Mouse (Mus musculus): ENCODE data around the gene Retreg1. TPM values are rescaled to one million over a fixed set of nuclear protein-coding genes. Genes with fewer than 3 reads are reported as not detected.

The Retreg1 gene
- total and polyA plus RNA-seq, 2 experiments from 2014 or later: 19.1 to 38.1 TPM

DNA sequence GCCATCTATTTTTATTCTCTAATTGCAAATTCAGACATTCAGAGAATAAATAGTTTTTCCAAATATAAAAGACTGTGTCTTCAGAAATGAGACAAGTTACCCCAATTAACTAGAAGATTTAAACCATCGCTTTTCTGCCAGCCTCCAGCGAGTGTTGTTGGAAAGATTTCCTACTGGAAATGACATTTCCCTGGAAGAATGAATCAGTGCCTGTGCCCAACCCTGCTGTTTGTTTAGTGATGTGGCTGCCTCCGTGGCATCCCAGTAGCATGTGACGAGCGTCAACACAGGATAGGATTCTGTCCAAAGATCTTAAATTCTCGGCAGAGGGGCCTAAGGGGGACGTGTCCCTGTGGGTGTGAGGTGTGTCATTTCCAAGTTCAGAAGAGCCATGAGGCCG, 40.8 kb upstream of the Retreg1 start:
- ATAC-seq (peak; percentile 84), DNase-seq (peak; percentile 79)
- H3K9ac ChIP-seq: no peak overlapping the region
- no peaks in the 10 kb centered on the region for H3K9me3 ChIP-seq (ENCODE audit: low read length)
- 42% methylated on average over 8 of the region's 8 CpGs for WGBS
- no peaks in the 10 kb centered on the region for H3K27me3 ChIP-seq (ENCODE audit: insufficient read depth, low read length)
- no peak for TF ChIP-seq CTCF (IDR thresholded peaks at IDR 0.05; ENCODE audit: low read depth)
- H3K36me3 ChIP-seq (ENCODE audit: insufficient read depth): peaks cover 34% of the 10 kb centered on the region
- H3K4me3 ChIP-seq (ENCODE audit: low read depth, low read length): no peak overlapping the region
- no peak overlapping the region for H3K4me2 ChIP-seq (ENCODE audit: low read depth)
- 0 out of 2 replicates have a peak, but pooled peaks cover 4% of the 10 kb centered on the region for H3K4me1 ChIP-seq (ENCODE audit: insufficient read depth)
- peak overlapping the region; percentile 67 for H3K27ac ChIP-seq (ENCODE audit: low read depth, low read length)

DNA sequence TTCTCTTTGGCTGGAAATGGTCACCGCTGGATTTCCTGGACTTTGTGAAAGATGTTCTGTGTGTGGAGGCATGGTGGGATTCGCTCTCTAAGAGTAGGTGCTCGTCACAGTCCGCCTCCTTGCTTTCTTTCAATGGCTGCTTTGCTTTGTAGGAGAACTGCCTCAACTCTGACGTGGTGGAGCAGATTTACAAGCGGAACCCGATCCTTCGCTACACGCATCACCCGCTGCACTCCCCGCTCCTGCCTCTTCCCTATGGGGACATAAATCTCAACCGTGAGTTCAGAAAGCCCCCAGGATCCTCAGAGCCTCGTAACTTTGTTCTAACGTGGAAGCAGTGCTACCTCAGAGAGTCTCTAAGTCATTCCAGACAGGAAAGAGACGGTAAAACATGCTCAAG, 39.9 kb upstream of the Retreg1 start:
- H3K9me3 ChIP-seq (ENCODE audit: low read length): no peaks in the 10 kb centered on the region
- 0 out of 2 replicates have a peak, but pooled peaks cover 4% of the 10 kb centered on the region for H3K4me1 ChIP-seq (ENCODE audit: insufficient read depth)
- H3K36me3 ChIP-seq (ENCODE audit: insufficient read depth): peaks cover 37% of the 10 kb centered on the region
- DNase-seq (no peak), ATAC-seq (no peak)
- H3K9ac ChIP-seq: no peak overlapping the region
- no peak for TF ChIP-seq CTCF (IDR thresholded peaks at IDR 0.05; ENCODE audit: low read depth)
- no peak overlapping the region for H3K27ac ChIP-seq (ENCODE audit: low read depth, low read length)
- H3K4me2 ChIP-seq (ENCODE audit: low read depth): no peak overlapping the region
- H3K27me3 ChIP-seq (ENCODE audit: insufficient read depth, low read length): no peaks in the 10 kb centered on the region
- H3K4me3 ChIP-seq (ENCODE audit: low read depth, low read length): no peak overlapping the region
- WGBS: 91% methylated on average over 15 of the region's 15 CpGs

DNA sequence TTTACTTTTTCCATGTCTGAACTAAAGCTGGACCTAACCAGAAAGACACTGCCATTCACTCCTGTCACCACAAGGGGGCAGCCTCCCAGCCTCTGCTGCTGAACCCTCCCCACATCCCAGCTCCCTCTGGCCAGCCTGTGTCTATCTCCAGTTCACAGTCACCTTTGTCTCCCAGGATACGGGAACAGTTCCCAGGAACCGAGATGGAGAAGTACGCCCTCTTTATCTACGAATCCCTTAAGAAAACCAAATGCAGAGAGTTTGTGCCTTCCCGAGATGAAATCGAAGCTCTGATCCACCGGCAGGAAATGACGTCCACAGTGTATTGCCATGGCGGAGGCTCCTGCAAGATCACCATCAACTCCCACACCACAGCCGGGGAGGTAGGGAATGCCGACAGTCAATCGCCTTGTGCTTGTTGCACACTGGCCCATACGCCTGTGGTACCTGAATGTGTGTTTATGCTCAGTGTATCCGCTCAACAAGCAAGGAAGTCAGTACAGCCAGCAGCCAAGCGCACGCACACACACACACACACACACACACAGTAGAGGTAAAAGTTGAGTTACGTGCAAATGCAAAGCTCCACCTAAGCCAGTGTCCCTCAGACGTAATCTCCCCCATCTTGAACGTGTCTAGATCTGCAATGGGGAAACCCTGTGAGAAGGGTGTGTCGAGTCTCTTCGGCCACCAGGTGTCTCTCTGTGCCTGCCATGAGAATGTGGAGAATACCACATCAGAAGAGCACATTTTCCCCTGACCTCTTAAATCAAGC, 37.5 kb upstream of the Retreg1 start:
- Histone ChIP-seq H3K27ac (ENCODE audit: low read depth, low read length) (no peak overlapping the region), H3K9ac (no peak overlapping the region), H3K4me1 (ENCODE audit: insufficient read depth) (0 out of 2 replicates have a peak, but pooled peaks cover 4% of the 10 kb centered on the region), H3K4me3 (ENCODE audit: low read depth, low read length) (no peak overlapping the region), H3K4me2 (ENCODE audit: low read depth) (no peak overlapping the region), H3K27me3 (ENCODE audit: insufficient read depth, low read length) (no peaks in the 10 kb centered on the region), H3K9me3 (ENCODE audit: low read length) (no peaks in the 10 kb centered on the region), H3K36me3 (ENCODE audit: insufficient read depth) (peaks cover 28% of the 10 kb centered on the region)
- DNase-seq: peak; percentile 60
- WGBS: 80% methylated on average over 21 of the region's 21 CpGs
- peak; percentile 83 for TF ChIP-seq CTCF (IDR thresholded peaks at IDR 0.05; ENCODE audit: low read depth)
- peak; percentile 46 for ATAC-seq

DNA sequence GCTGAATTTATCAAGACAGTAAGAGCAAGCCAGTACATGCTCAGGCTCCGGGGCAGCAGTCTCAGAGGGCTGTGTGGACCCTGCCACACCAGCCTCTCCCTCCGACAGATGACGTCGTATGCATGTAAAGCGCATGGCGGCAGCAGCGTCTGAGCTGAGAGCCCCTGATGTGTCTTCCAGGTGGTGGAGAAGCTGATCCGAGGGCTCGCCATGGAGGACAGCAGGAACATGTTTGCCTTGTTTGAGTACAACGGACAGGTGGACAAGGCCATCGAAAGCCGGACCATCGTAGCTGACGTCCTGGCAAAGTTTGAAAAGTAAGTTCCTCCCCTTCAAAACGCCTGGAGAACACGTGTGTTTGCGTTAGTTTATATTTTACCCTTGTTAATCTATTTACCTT, 36.6 kb upstream of the Retreg1 start:
- no peak for ATAC-seq
- H3K9ac ChIP-seq: no peak overlapping the region
- no peak overlapping the region for H3K4me2 ChIP-seq (ENCODE audit: low read depth)
- 0 out of 2 replicates have a peak, but pooled peaks cover 2% of the 10 kb centered on the region for H3K4me1 ChIP-seq (ENCODE audit: insufficient read depth)
- H3K27me3 ChIP-seq (ENCODE audit: insufficient read depth, low read length): no peaks in the 10 kb centered on the region
- no peak overlapping the region for H3K4me3 ChIP-seq (ENCODE audit: low read depth, low read length)
- H3K9me3 ChIP-seq (ENCODE audit: low read length): no peaks in the 10 kb centered on the region
- WGBS: 94% methylated on average over 17 of the region's 17 CpGs
- peaks cover 33% of the 10 kb centered on the region for H3K36me3 ChIP-seq (ENCODE audit: insufficient read depth)
- no peak for DNase-seq
- no peak overlapping the region for H3K27ac ChIP-seq (ENCODE audit: low read depth, low read length)
- TF ChIP-seq CTCF (IDR thresholded peaks at IDR 0.05; ENCODE audit: low read depth): no peak

DNA sequence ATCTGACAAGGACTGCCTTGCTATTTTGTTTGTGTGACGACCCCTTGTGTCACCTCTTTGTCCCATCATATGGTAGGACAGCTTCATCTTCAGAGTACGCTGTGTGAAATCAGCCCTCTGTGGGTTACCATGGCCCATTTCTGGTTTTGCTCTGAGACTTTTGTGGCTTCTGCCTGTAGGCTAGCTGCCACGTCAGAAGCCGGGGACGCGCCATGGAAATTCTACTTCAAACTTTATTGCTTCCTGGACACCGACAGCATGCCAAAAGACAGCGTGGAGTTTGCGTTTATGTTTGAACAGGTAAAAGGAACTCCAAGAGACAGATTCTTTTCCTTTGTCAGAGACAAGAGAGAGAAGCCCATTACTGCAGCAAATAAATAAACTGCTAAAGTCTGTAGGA, 36.1 kb upstream of the Retreg1 start:
- Histone ChIP-seq H3K9me3 (ENCODE audit: low read length) (no peaks in the 10 kb centered on the region), H3K4me2 (ENCODE audit: low read depth) (no peak overlapping the region), H3K9ac (no peak overlapping the region), H3K27ac (ENCODE audit: low read depth, low read length) (no peak overlapping the region), H3K27me3 (ENCODE audit: insufficient read depth, low read length) (no peaks in the 10 kb centered on the region), H3K4me3 (ENCODE audit: low read depth, low read length) (no peak overlapping the region), H3K4me1 (ENCODE audit: insufficient read depth) (no peaks in the 10 kb centered on the region), H3K36me3 (ENCODE audit: insufficient read depth) (peaks cover 33% of the 10 kb centered on the region)
- ATAC-seq (no peak), DNase-seq (no peak)
- no peak for TF ChIP-seq CTCF (IDR thresholded peaks at IDR 0.05; ENCODE audit: low read depth)
- 95% methylated on average over 9 of the region's 9 CpGs for WGBS

DNA sequence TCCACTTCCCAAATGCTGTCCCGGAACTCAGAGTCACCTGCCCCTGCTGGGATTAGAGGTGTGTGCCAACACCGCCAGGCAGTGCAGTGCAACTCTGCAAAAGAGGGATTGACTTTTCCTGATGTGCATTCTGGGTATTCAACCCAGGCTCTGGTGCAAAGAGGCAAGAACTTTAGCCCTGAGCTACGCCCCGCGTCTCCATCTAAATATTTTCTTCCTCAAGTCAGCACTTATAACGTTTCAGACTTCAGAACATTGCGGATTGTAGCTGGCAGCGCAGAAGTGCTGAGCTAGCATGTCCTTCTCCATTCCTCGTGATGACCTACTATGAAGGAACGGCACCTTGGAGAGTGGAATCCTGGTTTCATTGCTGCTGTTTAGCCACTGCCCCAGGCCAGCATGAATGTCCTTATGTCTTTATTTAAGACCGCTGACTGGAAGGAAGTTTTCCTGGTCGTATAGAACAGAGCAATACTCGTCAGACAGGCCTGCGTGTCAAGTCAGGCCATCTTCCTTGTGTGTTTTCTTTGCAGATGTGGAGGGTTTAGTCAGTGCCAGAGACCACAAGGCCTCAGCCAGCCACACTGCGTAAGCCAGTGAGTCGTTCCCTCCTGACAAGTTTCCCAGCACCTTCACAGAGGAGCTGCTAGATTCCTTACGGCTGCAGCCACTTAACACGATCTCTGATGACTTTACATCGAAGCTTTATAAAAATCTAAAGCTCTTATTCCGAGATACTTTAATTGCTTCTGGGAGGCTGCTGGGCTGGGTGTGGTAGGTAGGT, 34.1 kb upstream of the Retreg1 start:
- ATAC-seq: no peak
- no peak for DNase-seq
- Histone ChIP-seq H3K4me3 (ENCODE audit: low read depth, low read length) (no peak overlapping the region), H3K9me3 (ENCODE audit: low read length) (no peaks in the 10 kb centered on the region), H3K27ac (ENCODE audit: low read depth, low read length) (no peak overlapping the region), H3K9ac (no peak overlapping the region), H3K4me1 (ENCODE audit: insufficient read depth) (no peaks in the 10 kb centered on the region), H3K4me2 (ENCODE audit: low read depth) (no peak overlapping the region), H3K36me3 (ENCODE audit: insufficient read depth) (peaks cover 28% of the 10 kb centered on the region), H3K27me3 (ENCODE audit: insufficient read depth, low read length) (no peaks in the 10 kb centered on the region)
- TF ChIP-seq CTCF (IDR thresholded peaks at IDR 0.05; ENCODE audit: low read depth): no peak
- WGBS: 88% methylated on average over 20 of the region's 20 CpGs

DNA sequence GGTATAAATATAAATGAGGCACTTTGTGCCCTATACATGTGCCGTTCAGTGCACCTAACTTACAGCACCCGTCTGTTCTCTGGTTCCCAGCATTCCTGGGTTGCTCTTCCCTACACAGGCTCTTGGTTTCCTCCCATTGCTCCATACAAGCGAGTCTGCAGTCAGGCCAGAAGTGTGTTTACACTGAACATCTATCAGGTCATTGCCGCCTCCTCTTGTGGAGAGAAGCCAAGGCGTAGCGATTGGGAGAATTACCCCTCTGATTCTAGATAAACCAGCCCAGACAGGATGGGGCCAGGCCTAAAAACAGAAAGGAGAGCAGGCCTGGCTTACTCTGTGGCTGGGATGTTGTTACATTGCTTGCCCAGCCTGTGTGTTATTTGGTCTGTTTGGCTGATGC, 33.3 kb upstream of the Retreg1 start:
- TF ChIP-seq CTCF (IDR thresholded peaks at IDR 0.05; ENCODE audit: low read depth): no peak
- no peaks in the 10 kb centered on the region for H3K9me3 ChIP-seq (ENCODE audit: low read length)
- no peak overlapping the region for H3K9ac ChIP-seq
- WGBS: 83% methylated on average over 6 of the region's 6 CpGs
- no peaks in the 10 kb centered on the region for H3K4me1 ChIP-seq (ENCODE audit: insufficient read depth)
- no peak overlapping the region for H3K27ac ChIP-seq (ENCODE audit: low read depth, low read length)
- H3K4me2 ChIP-seq (ENCODE audit: low read depth): no peak overlapping the region
- no peaks in the 10 kb centered on the region for H3K27me3 ChIP-seq (ENCODE audit: insufficient read depth, low read length)
- ATAC-seq (no peak), DNase-seq (no peak)
- peaks cover 21% of the 10 kb centered on the region for H3K36me3 ChIP-seq (ENCODE audit: insufficient read depth)
- H3K4me3 ChIP-seq (ENCODE audit: low read depth, low read length): no peak overlapping the region

Data from forebrain, postnatal 0 days (tissue).